Mouse (Mus musculus): ENCODE results near the gene Zmat5.

GRCm38 (mm10) chr11:4738719-4739118, 34.2 kb downstream of the Zmat5 start:
- TF ChIP-seq MAFK (IDR thresholded peaks at IDR 0.05; ENCODE audit: insufficient read depth, low read depth, low read length) (no peak), ZC3H11A (IDR thresholded peaks at IDR 0.05; ENCODE audit: borderline replicate concordance, low read depth, low read length) (no peak)
